Mouse (Mus musculus) heart, embryonic 16.5 days (tissue): ENCODE data around the gene U2af1l4. TPM values are rescaled to one million over a fixed set of nuclear protein-coding genes. Genes with fewer than 3 reads are reported as not detected.
A peak's percentile ranks its signal among the peaks of the same experiment; 100 is the strongest.

Source experiments
- ATAC-seq: fragments of 200-750 bp; cut with Nextera tagmentation; replicated peaks from 2 replicates; pipeline ENCODE4 v1.8.0; 2017; ENCODE audit warnings: moderate number of reproducible peaks; ENCODE audit not compliant: insufficient read depth, low FRiP score; ENCODE audit errors: extremely low read depth
- H3K27ac ChIP-seq: fragments of 300-500 bp; sonication (generic); 2 replicates; pipeline ENCODE4 v1.5.1; 2014; ENCODE audit warnings: mild to moderate bottlenecking, low read length, control low read depth, moderate library complexity
- H3K27me3 ChIP-seq: fragments of 300-500 bp; sonication (generic); 2 replicates; pipeline ENCODE4 v1.6.1; 2014; ENCODE audit warnings: low read length, mixed read lengths; ENCODE audit not compliant: control insufficient read depth, insufficient read depth
- H3K36me3 ChIP-seq: fragments of 300-500 bp; sonication (generic); 2 replicates; pipeline ENCODE4 v1.6.1; 2014; ENCODE audit not compliant: control insufficient read depth, insufficient read depth
- H3K4me1 ChIP-seq: fragments of 300-500 bp; sonication (generic); 2 replicates; pipeline ENCODE4 v1.6.1; 2014; ENCODE audit warnings: low read length, mixed read lengths; ENCODE audit not compliant: control insufficient read depth, insufficient read depth
- H3K4me2 ChIP-seq: fragments of 300-500 bp; sonication (generic); 2 replicates; pipeline ENCODE4 v1.6.1; 2014; ENCODE audit warnings: low read depth, mild to moderate bottlenecking, control low read depth, low read length
- H3K4me3 ChIP-seq: fragments of 300-500 bp; sonication (generic); 2 replicates; pipeline ENCODE4 v1.5.1; 2014; ENCODE audit warnings: mild to moderate bottlenecking, control low read depth, low read length
- H3K9ac ChIP-seq: fragments of 300-500 bp; sonication (generic); 2 replicates; pipeline ENCODE4 v1.6.1; 2014; ENCODE audit warnings: low read length, control low read depth
- H3K9me3 ChIP-seq: fragments of 300-500 bp; sonication (generic); replicated peaks from 2 replicates; pipeline ENCODE4 v1.6.1; 2016; ENCODE audit warnings: low read length; ENCODE audit not compliant: control insufficient read depth
- WGBS: fragments of 180-500 bp; shearing (Covaris S2); extraction: QIAGEN DNeasy Blood & Tissue Kit; methylation state at CpG from one replicate; pipeline ENCODE4 v1.1.7; 2014; 5-methylcytosine and 5-hydroxymethylcytosine counted together
- microRNA-seq: library from miRNA; unstranded; fragments of <30 nt; microRNA quantifications from one replicate; pipeline ENCODE4, GENCODE M21; 2017
- polyA plus RNA-seq: library from polyadenylated mRNA; unstranded; fragments of >200 nt; fragmentation: Nextera tagmentation; extraction: Ambion mirVana; gene quantifications from 2 replicates; pipeline ENCODE4 v1.2.1, GENCODE M21; 2015

The U2af1l4 gene
- polyA plus RNA-seq, 1 experiment from 2014 or later, result 104 TPM

DNA sequence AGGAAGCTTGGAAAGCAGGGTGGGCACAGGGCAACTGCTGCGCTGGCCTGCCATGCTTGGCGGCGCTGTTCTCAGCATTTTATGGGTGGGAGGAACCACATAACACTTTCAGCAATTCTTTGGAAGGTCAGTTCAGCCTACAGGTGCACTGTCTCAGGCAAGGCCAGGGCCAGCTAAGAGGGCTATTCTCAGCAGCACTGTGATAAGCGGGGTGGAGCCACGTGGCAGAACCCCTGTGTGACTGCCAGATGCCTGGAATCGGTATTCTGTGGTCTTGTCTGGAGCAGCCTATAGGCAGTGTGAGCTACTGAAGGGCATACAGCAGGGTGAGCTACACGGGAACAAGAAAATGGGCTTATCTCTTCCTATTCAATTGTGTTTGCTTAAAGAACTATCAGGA is 46.9 kb downstream of the U2af1l4 start:
- no peak overlapping the region for H3K4me3 ChIP-seq
- H3K4me1 ChIP-seq, result peaks cover 11% of the 10 kb centered on the region
- 33% methylated on average over 7 of the region's 7 CpGs for WGBS
- H3K36me3 ChIP-seq, result no peaks in the 10 kb centered on the region
- H3K27me3 ChIP-seq, result no peaks in the 10 kb centered on the region
- H3K27ac ChIP-seq, result peak overlapping the region; percentile 64
- 0 out of 2 replicates have a peak overlapping the region, but pooled peaks have one; percentile 31 for H3K9ac ChIP-seq
- H3K9me3 ChIP-seq, result no peaks in the 10 kb centered on the region
- ATAC-seq, result peak; percentile 88
- H3K4me2 ChIP-seq, result no peak overlapping the region

DNA sequence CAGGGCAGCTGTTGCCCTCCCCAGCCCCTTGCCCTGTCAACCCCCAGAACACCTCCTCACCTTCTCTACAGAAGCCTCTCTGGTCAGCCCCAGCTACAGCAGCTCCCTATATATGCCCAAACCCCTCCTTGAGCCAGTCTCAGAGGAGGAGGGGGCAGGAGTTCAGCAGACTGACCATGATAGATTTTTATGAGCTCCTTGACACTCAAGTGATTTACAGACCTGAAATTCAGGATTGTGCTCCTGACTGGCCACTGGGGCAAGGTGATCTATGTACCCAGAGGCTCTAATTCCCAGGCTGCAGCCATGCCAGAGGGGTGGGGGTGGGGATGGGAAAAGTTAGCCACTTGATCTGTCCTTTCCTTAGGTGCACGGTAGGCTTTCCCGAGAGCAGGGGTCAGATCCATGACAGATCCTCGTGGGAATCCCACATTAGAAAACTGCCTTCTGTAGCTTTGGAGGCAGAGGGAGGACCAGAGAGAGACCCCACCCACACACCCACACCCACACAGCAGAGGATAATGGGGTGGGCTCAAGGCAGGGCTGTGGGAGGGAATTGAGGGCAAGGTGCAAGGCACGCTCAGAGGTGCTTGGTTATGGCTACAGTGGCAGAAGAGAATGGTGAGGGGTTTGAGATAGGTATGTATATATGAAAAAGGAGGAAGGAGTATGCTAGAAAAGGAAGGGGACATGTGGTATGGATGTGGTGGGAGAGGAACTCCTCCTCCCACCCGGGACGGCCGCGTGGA is 49.7 kb downstream of the U2af1l4 start, which contains the start of gene Upk1a:
TSS of gene Upk1a (minus strand) at position 194 of the 749 bp plus-strand sequence.
- H3K4me1 ChIP-seq, result peaks cover 11% of the 10 kb centered on the region
- no peak for ATAC-seq
- H3K9me3 ChIP-seq, result no peaks in the 10 kb centered on the region
- no peaks in the 10 kb centered on the region for H3K27me3 ChIP-seq
- H3K27ac ChIP-seq, result no peak within 1 kb of the TSS
- 74% methylated on average over 8 of the region's 8 CpGs for WGBS
- no peak within 1 kb of the TSS for H3K4me2 ChIP-seq
- H3K36me3 ChIP-seq, result peaks cover 24% of the 10 kb centered on the region
- no peak within 1 kb of the TSS for H3K4me3 ChIP-seq
- H3K9ac ChIP-seq, result no peak within 1 kb of the TSS

DNA sequence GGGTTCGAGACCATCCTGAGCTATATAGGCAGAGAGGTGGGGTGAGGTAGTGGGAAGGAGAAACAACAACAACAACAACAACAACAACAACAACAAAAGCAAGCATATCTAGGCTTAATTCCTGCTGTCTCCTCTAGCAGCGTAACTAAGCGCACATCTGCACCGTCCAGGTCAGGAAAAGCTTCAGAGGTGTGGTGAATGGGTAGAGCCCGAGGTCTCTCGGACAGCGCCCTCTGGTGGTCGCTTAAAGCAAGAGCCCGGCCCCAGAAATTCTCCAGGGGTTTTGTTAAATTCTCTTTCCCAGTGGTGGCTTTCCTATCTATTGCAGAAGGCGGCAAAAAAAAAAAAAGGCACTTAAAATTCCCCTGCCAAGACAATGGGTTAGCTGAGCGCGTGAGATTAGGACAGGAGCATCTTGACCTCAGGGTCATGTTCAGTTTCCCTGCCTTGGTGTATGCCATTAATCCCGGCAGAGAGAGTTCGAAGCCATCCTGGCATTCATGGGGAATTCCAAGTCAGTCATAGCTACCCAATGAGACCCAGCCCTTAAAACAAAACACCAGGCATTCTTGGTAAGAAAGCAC is 50.5 kb downstream of the U2af1l4 start:
- no peak overlapping the region for H3K4me3 ChIP-seq
- ATAC-seq, result no peak

DNA sequence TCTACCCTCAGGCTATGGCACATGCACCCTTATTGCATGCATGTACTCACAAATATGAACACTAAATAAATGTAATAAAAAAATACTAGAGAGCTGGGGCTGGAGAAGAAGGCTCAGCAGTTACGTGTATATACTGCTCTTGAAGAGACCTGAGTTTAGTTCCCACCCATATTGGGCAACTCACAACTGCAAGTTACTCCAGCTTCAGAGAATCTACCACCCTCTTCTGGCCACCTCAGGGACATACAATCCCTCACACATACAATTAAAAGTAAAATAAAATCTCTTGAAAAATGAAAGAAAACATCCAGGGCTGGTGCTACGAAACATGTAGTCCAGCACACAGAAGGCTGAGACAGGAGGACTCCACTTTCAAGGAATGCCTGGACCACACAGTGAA is 51.4 kb downstream of the U2af1l4 start:
- no peak overlapping the region for H3K4me3 ChIP-seq
- WGBS, result 74% methylated on average over 2 of the region's 2 CpGs
- peaks cover 11% of the 10 kb centered on the region for H3K4me1 ChIP-seq
- no peaks in the 10 kb centered on the region for H3K9me3 ChIP-seq
- no peak overlapping the region for H3K4me2 ChIP-seq
- H3K9ac ChIP-seq, result no peak overlapping the region
- H3K36me3 ChIP-seq, result peaks cover 40% of the 10 kb centered on the region
- H3K27ac ChIP-seq, result no peak overlapping the region
- no peak for ATAC-seq
- H3K27me3 ChIP-seq, result no peaks in the 10 kb centered on the region

More for the DNA sequence above, 50.5 kb downstream of the U2af1l4 start:
- Histone ChIP-seq H3K4me2 (no peak overlapping the region), H3K27ac (no peak overlapping the region), H3K9ac (no peak overlapping the region), H3K36me3 (peaks cover 32% of the 10 kb centered on the region), H3K27me3 (no peaks in the 10 kb centered on the region), H3K4me1 (peaks cover 11% of the 10 kb centered on the region), H3K9me3 (no peaks in the 10 kb centered on the region)
- WGBS, result 24% methylated on average over 14 of the region's 14 CpGs

Small RNA genes within 50 kb of the gene (microRNA-seq; reads per million reads assigned to microRNA genes)
- gene Gm38670, result 2.6 reads per million, percentile 7 among the genes with 10 or more reads in this experiment
- gene Mir3569, result not detected

Other genes with a start within 250 kb of the U2af1l4 start
- 9.2 and 10.0 TPM in 2 replicates for gene Syne4, start 248.5 kb upstream of the U2af1l4 start, polyA plus RNA-seq
- gene E130208F15Rik, start 241.6 kb upstream of the U2af1l4 start, polyA plus RNA-seq, result 3.6 and 7.3 TPM in 2 replicates
- gene Sdhaf1, start 239.4 kb upstream of the U2af1l4 start, polyA plus RNA-seq, result 12.0 and 17.0 TPM in 2 replicates
- gene Lrfn3, start 200.5 kb upstream of the U2af1l4 start, polyA plus RNA-seq, result 1.2 and 1.4 TPM in 2 replicates
- 32.2 and 34.7 TPM in 2 replicates for gene Tyrobp, start 149.5 kb upstream of the U2af1l4 start, polyA plus RNA-seq
- gene Hcst, start 143.4 kb upstream of the U2af1l4 start, polyA plus RNA-seq, result 2.2 and 4.6 TPM in 2 replicates
- gene Nfkbid, start 141.6 kb upstream of the U2af1l4 start, polyA plus RNA-seq, result 1.7 and 1.8 TPM in 2 replicates
- 11.1 and 13.5 TPM in 2 replicates for gene Aplp1, start 117.8 kb upstream of the U2af1l4 start, polyA plus RNA-seq
- 0.15 and 0.20 TPM in 2 replicates for gene Kirrel2, start 105.6 kb upstream of the U2af1l4 start, polyA plus RNA-seq
- gene Nphs1, start 105.0 kb upstream of the U2af1l4 start, polyA plus RNA-seq, result 0.19 TPM in 1 of 2 replicates, not detected in the other
- gene Prodh2, start 69.7 kb upstream of the U2af1l4 start, polyA plus RNA-seq, result 0.09 TPM in 1 of 2 replicates, not detected in the other
- gene Arhgap33, start 28.2 kb upstream of the U2af1l4 start, polyA plus RNA-seq, result 7.3 and 8.2 TPM in 2 replicates
- gene Hspb6, start 11.1 kb upstream of the U2af1l4 start, polyA plus RNA-seq, result 204 and 205 TPM in 2 replicates
- 6.6 and 8.4 TPM in 2 replicates for gene Proser3, start 11.0 kb upstream of the U2af1l4 start, polyA plus RNA-seq
- gene Lin37, start 3.5 kb upstream of the U2af1l4 start, polyA plus RNA-seq, result 33.6 and 40.1 TPM in 2 replicates
- 11.4 and 12.0 TPM in 2 replicates for gene Gm49396, start within 50 bp of the U2af1l4 start, polyA plus RNA-seq
- 111 and 123 TPM in 2 replicates for gene Psenen, start 326 bp downstream of the U2af1l4 start, polyA plus RNA-seq
- 3.9 and 5.3 TPM in 2 replicates for gene Igflr1, start 2.1 kb downstream of the U2af1l4 start, polyA plus RNA-seq
- gene Kmt2b, start 25.4 kb downstream of the U2af1l4 start, polyA plus RNA-seq, result 4.2 TPM in 2 replicates
- 0.24 and 0.51 TPM in 2 replicates for gene Zbtb32, start 35.6 kb downstream of the U2af1l4 start, polyA plus RNA-seq
- 0.47 and 0.49 TPM in 2 replicates for gene Upk1a, start 49.5 kb downstream of the U2af1l4 start, polyA plus RNA-seq
- 1,996 and 2,229 TPM in 2 replicates for gene Cox6b1, start 62.9 kb downstream of the U2af1l4 start, polyA plus RNA-seq
- not detected in 2 replicates for gene Etv2, start 72.6 kb downstream of the U2af1l4 start, polyA plus RNA-seq
- gene Rbm42, start 87.0 kb downstream of the U2af1l4 start, polyA plus RNA-seq, result 84.5 and 85.8 TPM in 2 replicates
- gene Haus5, start 101.7 kb downstream of the U2af1l4 start, polyA plus RNA-seq, result 32.2 and 32.6 TPM in 2 replicates
- gene Pmis2, start 108.3 kb downstream of the U2af1l4 start, polyA plus RNA-seq, result not detected in 2 replicates
- gene 2200002J24Rik, start 135.6 kb downstream of the U2af1l4 start, polyA plus RNA-seq, result 1.0 and 1.8 TPM in 2 replicates
- gene Atp4a, start 148.9 kb downstream of the U2af1l4 start, polyA plus RNA-seq, result 0.37 and 0.39 TPM in 2 replicates
- gene Tmem147, start 166.2 kb downstream of the U2af1l4 start, polyA plus RNA-seq, result 197 and 203 TPM in 2 replicates
- 0.21 and 0.47 TPM in 2 replicates for gene Gapdhs, start 180.4 kb downstream of the U2af1l4 start, polyA plus RNA-seq
- 1.6 and 1.8 TPM in 2 replicates for gene Sbsn, start 188.2 kb downstream of the U2af1l4 start, polyA plus RNA-seq
- gene Dmkn, start 200.5 kb downstream of the U2af1l4 start, polyA plus RNA-seq, result 5.2 and 5.9 TPM in 2 replicates
- 2.0 and 2.7 TPM in 2 replicates for gene Krtdap, start 224.6 kb downstream of the U2af1l4 start, polyA plus RNA-seq